Mouse (Mus musculus) left cerebral cortex, postnatal 25 days (tissue): ENCODE results near the gene Fchsd2. TPM values are rescaled to one million over a fixed set of nuclear protein-coding genes. Genes with fewer than 3 reads are reported as not detected.
"Not testable (repeated sequence)": the region's sequence is repeated elsewhere in the genome, so short reads cannot be mapped to it uniquely, and the experiment has no call there.

ENCODE experiments used
- DNase-seq, 2 experiments: peaks; one replicate each; pipeline ENCODE4 v3.0.0; 2022; ENCODE audit warnings: low spot score in 2 of 2, mixed read lengths in 1 of 2
- intact Hi-C: fragments of 180-260 bp; cut with DNase I; formaldehyde crosslinking; loops from one replicate; pipeline ENCODE4 v1.15.1; 2025
- total RNA-seq, 2 experiments: library from RNA; stranded (reverse); gene quantifications; 2 replicates each; pipeline ENCODE4 v1.2.3; 2021

Fchsd2 gene
- total RNA-seq, 2 experiments from 2014 or later, result 38.8 to 43.9 TPM

DNA sequence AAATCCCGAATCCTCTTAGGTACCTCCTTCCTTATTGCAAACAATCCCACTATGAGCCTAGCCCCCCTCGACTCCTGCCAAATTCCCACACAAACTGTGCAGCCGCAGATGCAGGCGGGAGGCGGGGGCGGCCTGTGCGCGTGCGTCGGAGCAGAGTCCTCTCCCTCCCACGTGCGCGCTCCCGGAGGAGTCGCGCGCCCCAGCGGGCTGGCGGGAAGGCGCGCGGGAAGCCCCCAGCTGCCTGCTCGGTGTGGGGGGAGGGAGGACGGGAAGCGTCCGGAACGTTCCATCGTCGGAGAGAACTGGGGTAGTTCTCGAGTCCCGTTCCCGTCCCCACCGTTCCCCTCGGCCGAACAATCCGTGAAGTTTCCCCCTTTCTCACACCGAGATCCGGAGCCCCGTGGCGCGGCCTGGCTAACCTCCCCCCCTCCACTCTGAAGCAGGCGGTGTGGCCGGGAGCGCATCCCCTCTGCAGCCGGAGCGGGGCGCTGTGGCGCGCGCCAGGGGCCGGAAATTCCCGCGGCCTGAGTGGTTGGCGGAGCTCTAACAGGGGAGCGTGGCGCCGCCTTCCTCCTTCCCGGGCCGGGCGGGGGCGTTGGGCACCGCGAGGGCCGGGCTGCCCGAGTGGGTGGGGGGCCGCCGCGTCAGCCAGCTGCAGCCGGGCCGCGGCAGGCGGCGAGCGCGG lies 15.4 kb downstream of the Fchsd2 start:
- intact Hi-C loops, result loop anchor here (2.0 kb wide), 1 partner anchor 47 kb away; no protein-coding TSS in a partner anchor
- peak; percentile 97 to 98 for DNase-seq

GRCm38 (mm10) chr7:101108653-101109005 lies 16.0 kb downstream of the Fchsd2 start:
- DNase-seq, result no peak
- intact Hi-C loops, result loop anchor here (2.0 kb wide), 1 partner anchor 48 kb away; no protein-coding TSS in a partner anchor

- peak; percentile 14 to 21 for DNase-seq
Observed at GRCm38 (mm10) chr7:101109006-101109855, 16.6 kb downstream of the Fchsd2 start.

DNA sequence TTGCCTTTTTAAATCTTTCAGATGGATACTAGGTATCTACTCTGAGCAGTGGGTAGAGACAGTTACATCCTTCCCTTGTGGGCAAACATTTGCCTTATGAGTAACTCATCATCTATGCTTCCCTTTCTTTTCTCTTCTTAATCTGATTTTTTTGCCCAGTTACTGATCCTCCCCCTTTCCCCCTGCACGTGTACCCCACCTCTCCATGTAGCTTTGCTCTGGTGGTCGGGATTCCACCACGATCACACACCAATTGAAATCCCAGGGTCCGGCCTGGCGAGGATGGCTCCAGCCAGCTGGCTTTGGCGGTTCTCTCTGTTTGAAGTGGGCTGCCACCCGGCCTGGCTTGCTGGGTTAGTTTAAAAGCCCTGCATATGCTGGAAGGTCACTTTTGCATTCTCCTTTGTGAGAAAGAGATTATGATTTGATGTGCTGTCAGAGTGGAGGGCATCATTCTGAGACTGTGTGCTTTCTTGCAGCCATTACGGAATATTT lies 17.2 kb downstream of the Fchsd2 start:
- intact Hi-C loops, result loop anchor here (2.0 kb wide), 1 partner anchor 49 kb away; no protein-coding TSS in a partner anchor
- no peak for DNase-seq

More at GRCm38 (mm10) chr7:101109006-101109855, 16.6 kb downstream of the Fchsd2 start:
- intact Hi-C loops, result loop anchor here (2.0 kb wide), 1 partner anchor 48 kb away; no protein-coding TSS in a partner anchor

GRCm38 (mm10) chr7:101113410-101113809 lies 20.7 kb downstream of the Fchsd2 start:
- DNase-seq, result no peak
- intact Hi-C loops, result no loop called here

DNA sequence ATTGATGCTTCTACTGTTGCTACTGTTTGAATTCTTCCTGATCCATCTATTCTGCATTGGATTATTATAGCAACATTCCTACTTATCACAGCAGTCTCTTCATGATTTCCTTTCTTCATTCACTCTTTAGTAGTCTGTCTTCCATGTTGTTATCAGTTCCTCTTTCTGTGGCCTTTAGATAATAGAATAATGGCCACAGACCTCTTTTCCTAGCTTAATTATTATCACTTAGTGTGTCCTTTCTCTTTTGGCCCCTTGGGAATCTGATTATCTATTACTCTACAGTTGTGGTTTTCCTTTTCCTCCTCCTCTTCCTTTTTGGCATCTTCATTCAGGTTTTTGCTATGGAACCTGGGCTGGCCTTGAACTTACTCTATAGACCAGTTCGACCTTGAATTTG lies 21.7 kb downstream of the Fchsd2 start:
- DNase-seq, result no peak
- intact Hi-C loops, result no loop called here

- intact Hi-C loops, result no loop called here
- DNase-seq, result no peak
Observed at GRCm38 (mm10) chr7:101119391-101119790, 26.7 kb downstream of the Fchsd2 start.

- no peak for DNase-seq
- intact Hi-C loops, result no loop called here
Observed at GRCm38 (mm10) chr7:101123579-101124347, 31.1 kb downstream of the Fchsd2 start.

- intact Hi-C loops, result no loop called here
Observed at GRCm38 (mm10) chr7:101127737-101128136, 35.1 kb downstream of the Fchsd2 start.

GRCm38 (mm10) chr7:101128536-101128935 lies 35.9 kb downstream of the Fchsd2 start:
- intact Hi-C loops, result no loop called here

More at GRCm38 (mm10) chr7:101127737-101128136, 35.1 kb downstream of the Fchsd2 start:
- no peak for DNase-seq

DNA sequence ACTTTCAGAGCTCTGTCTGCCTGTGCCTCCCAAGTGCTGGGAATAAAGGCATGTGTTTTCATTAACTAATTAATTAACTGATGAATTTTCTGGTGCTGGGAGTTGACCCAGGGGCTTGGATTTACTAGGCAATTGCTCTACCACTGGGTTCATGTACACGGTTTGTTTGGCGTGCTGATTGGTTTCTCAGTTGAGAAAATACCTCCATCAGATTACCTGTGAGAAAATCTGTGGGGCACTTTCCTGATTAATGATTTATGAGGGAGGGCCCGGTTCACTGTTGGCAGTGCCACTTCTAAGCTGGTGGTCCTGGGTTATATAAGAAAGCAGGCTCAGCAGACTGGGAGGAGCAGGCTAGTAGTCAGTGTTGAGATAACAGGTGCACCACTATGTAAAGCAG lies 38.0 kb downstream of the Fchsd2 start:
- intact Hi-C loops, result no loop called here
- no peak for DNase-seq

More at GRCm38 (mm10) chr7:101128536-101128935, 35.9 kb downstream of the Fchsd2 start:
- no peak for DNase-seq

- DNase-seq, result no peak
- intact Hi-C loops, result no loop called here
Observed at GRCm38 (mm10) chr7:101131281-101131680, 38.6 kb downstream of the Fchsd2 start.

GRCm38 (mm10) chr7:101133591-101133990 lies 40.9 kb downstream of the Fchsd2 start:
- intact Hi-C loops, result no loop called here
- no peak for DNase-seq

GRCm38 (mm10) chr7:101134117-101134516 lies 41.5 kb downstream of the Fchsd2 start:
- intact Hi-C loops, result no loop called here
- no peak for DNase-seq

GRCm38 (mm10) chr7:101138819-101139218 lies 46.2 kb downstream of the Fchsd2 start:
- DNase-seq, result no peak
- intact Hi-C loops, result no loop called here

GRCm38 (mm10) chr7:101142907-101143306 lies 50.2 kb downstream of the Fchsd2 start:
- intact Hi-C loops, result no loop called here
- DNase-seq, result no peak

- no peak for DNase-seq
- intact Hi-C loops, result no loop called here
Observed at GRCm38 (mm10) chr7:101144222-101144621, 51.6 kb downstream of the Fchsd2 start.

GRCm38 (mm10) chr7:101149039-101149438 lies 56.4 kb downstream of the Fchsd2 start:
- no peak for DNase-seq
- intact Hi-C loops, result no loop called here

DNA sequence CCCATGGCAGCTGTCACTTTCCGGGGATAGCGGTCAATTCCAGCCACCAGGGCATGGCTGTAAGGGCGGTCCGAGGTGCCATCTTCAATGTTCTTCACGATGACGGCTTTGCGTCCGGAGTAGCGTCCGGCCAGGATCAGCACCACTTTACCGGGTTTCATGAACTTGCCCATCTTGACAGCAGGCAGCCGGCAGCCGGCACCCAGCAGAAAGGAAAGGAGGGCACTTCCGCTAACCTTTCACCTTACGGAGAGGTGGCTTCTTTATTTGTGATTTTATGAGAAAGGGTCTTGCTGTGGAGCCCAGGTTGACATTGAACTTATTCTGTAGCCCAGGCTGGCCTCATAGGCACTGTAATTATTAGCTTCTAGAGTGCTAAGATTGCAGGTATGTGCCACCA lies 62.2 kb downstream of the Fchsd2 start:
- intact Hi-C loops, DNase-seq: not testable (repeated sequence)

DNA sequence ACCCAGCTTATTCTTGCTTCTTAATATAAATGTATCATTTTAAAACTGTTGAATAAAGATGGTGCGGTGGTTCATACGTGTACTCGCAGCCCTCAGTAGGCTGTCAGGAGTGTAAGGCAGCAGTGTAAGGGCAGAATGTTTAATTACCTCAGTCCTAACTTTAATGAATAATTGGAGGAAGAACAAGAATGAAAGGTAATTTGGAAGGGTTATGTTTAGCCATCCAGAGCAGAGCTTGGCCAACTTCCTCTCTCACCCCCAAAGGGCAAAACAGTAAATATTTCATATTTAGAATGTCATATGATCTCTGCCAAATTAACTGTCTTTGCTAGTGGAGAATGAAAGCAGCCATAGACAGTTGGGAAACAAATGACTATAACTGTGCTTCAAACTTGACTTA lies 62.6 kb downstream of the Fchsd2 start:
- no peak for DNase-seq
- intact Hi-C loops, result no loop called here
